Mouse (Mus musculus): ENCODE measurements around the gene Slc16a12.

- TF ChIP-seq POLR2A (IDR thresholded peaks at IDR 0.05; ENCODE audit: insufficient read depth, low read depth, low read length), result no peak
- no peak for TF ChIP-seq CTCF (IDR thresholded peaks at IDR 0.05; ENCODE audit: insufficient read depth, low read depth, low read length)
These were observed 28.6 kb downstream of the Slc16a12 start for GRCm38 (mm10) chr19:34718478-34718877.

All from olfactory bulb, adult 2 months (tissue).